ENCODE assay signal across 24 mouse cellular contexts in genomic region chr19:21108311-21108710, GRCm38 (mm10).
DNase-seq lines count a peak whose midpoint lies in the region; ATAC-seq lines count a peak whose summit lies in the region.
"Had no signal": no experiment of that assay in that cellular context is flagged by ENCODE, and none has a peak within 500 bp of the region (broad histone marks: within the 10 kb centered on the region; RNA-seq: fewer than 3 reads in every experiment).

No protein-coding gene starts in this region.

- H3K4me2 ChIP-seq in intestine, embryonic 15.5 days (replicated peaks), result no peak overlapping the region
- H3K4me2 ChIP-seq: embryonic facial prominence, embryonic 13.5 days; forebrain, embryonic 15.5 days; limb, embryonic 15.5 days; midbrain, embryonic 13.5 days had no signal

- WGBS in intestine, embryonic 15.5 days, result 84% methylated on average over 2 of the region's 2 CpGs
- 89% methylated on average over 2 of the region's 2 CpGs for WGBS in midbrain, embryonic 10.5 days

- peak; percentile 21 for DNase-seq in kidney, adult 11 months
- DNase-seq in kidney, postnatal 10 days, result no peak
- DNase-seq in 3T3-L1 (ENCODE audit: low read depth, low spot score), result peak; percentile 29
- DNase-seq in kidney, postnatal 14 days, result peak; percentile 35
- DNase-seq in cerebellum, adult 8-10 months, result no peak
- DNase-seq in midbrain, embryonic 10.5 days (ENCODE audit: low spot score), result no peak
- DNase-seq: cerebellum, adult 18-20 months; cerebellum, postnatal 25 days; embryo, embryonic 11 days; gastrocnemius, postnatal 10 days; left cerebral cortex, postnatal 4 days; lung, postnatal 10 days; thymus, adult 2 months; thymus, postnatal 4 days had no signal

- H3K4me1 ChIP-seq in intestine, embryonic 15.5 days (replicated peaks), result peaks cover 15% of the 10 kb centered on the region
- H3K4me1 ChIP-seq in midbrain, embryonic 10.5 days, result 0 out of 2 replicates have a peak, but pooled peaks cover 2% of the 10 kb centered on the region
- H3K4me1 ChIP-seq: midbrain, embryonic 13.5 days had no signal

- no peak overlapping the region for H3K9ac ChIP-seq in intestine, embryonic 15.5 days
- H3K9ac ChIP-seq: embryonic facial prominence, embryonic 13.5 days; forebrain, embryonic 15.5 days; limb, embryonic 15.5 days; midbrain, embryonic 13.5 days had no signal

- no peaks in the 10 kb centered on the region for H3K36me3 ChIP-seq in intestine, embryonic 15.5 days
- H3K36me3 ChIP-seq in midbrain, embryonic 10.5 days, result no peaks in the 10 kb centered on the region
- H3K36me3 ChIP-seq: embryonic facial prominence, embryonic 13.5 days; forebrain, embryonic 15.5 days; heart, embryonic 10.5 days; limb, embryonic 15.5 days; midbrain, embryonic 13.5 days had no signal

- 0 out of 2 replicates have a peak overlapping the region, but pooled peaks have one; percentile 62 for H3K27ac ChIP-seq in intestine, embryonic 15.5 days
- no peak overlapping the region for H3K27ac ChIP-seq in midbrain, embryonic 10.5 days (replicated peaks)
- H3K27ac ChIP-seq: embryonic facial prominence, embryonic 13.5 days; forebrain, embryonic 15.5 days; heart, embryonic 10.5 days; limb, embryonic 15.5 days; midbrain, embryonic 13.5 days had no signal

- H3K9me3 ChIP-seq in intestine, embryonic 15.5 days, result no peaks in the 10 kb centered on the region
- no peaks in the 10 kb centered on the region for H3K9me3 ChIP-seq in midbrain, embryonic 10.5 days (replicated peaks)
- H3K9me3 ChIP-seq: embryonic facial prominence, embryonic 13.5 days; forebrain, embryonic 15.5 days; heart, embryonic 10.5 days; limb, embryonic 15.5 days; midbrain, embryonic 13.5 days had no signal

- ATAC-seq in intestine, embryonic 15.5 days, result no peak
- ATAC-seq in megakaryocyte, adult 5-6 weeks (ENCODE audit: poor library complexity, severe bottlenecking), result no peak
- ATAC-seq: forebrain, embryonic 15.5 days; hindbrain, embryonic 16.5 days; midbrain, embryonic 13.5 days; Patski had no signal

- no peaks in the 10 kb centered on the region for H3K27me3 ChIP-seq in intestine, embryonic 15.5 days (replicated peaks)
- H3K27me3 ChIP-seq in midbrain, embryonic 10.5 days (ENCODE audit: low read depth, poor library complexity, severe bottlenecking), result no peaks in the 10 kb centered on the region
- H3K27me3 ChIP-seq: embryonic facial prominence, embryonic 13.5 days; forebrain, embryonic 15.5 days; limb, embryonic 15.5 days; midbrain, embryonic 13.5 days; Patski had no signal

- H3K4me3 ChIP-seq in intestine, embryonic 15.5 days (replicated peaks), result no peak overlapping the region
- no peak overlapping the region for H3K4me3 ChIP-seq in midbrain, embryonic 10.5 days
- H3K4me3 ChIP-seq: embryonic facial prominence, embryonic 13.5 days; erythroblast, embryonic 14.5 days; forebrain, embryonic 15.5 days; heart, embryonic 10.5 days; limb, embryonic 15.5 days; midbrain, embryonic 13.5 days had no signal

Comparison
In these comparisons a context has a peak if more than half of its experiments do, and no peak if none do; other contexts are left out.
1. DNase-seq: peak in kidney, adult 11 months (single experiment), 3T3-L1 (single experiment) and kidney, postnatal 14 days (single experiment); none in kidney, postnatal 10 days (single experiment), cerebellum, adult 8-10 months (single experiment) and midbrain, embryonic 10.5 days (single experiment).